Mouse (Mus musculus) myocyte (in vitro differentiated cells): ENCODE measurements around the gene Fgr.

Experiments
- CEBPB ChIP-seq: IDR thresholded peaks from 2 replicates; pipeline ENCODE4 v1.6.1; 2011; ENCODE audit warnings: mild to moderate bottlenecking, moderate library complexity; ENCODE audit not compliant: poor library complexity, insufficient read depth, severe bottlenecking
- E2F4 ChIP-seq: IDR thresholded peaks from one replicate; pipeline ENCODE4 v1.6.1; 2011; ENCODE audit warnings: mild to moderate bottlenecking, control low read depth, moderate library complexity; ENCODE audit not compliant: insufficient read depth
- MAX ChIP-seq: IDR thresholded peaks from one replicate; pipeline ENCODE4 v1.6.1; 2011; ENCODE audit warnings: low read depth, mild to moderate bottlenecking, control low read depth
- MYOD1 ChIP-seq, 3 experiments: IDR thresholded peaks; one replicate each; pipeline ENCODE4 v1.6.1; 2011; ENCODE audit warnings: control low read depth in 2 of 3, low read depth in 2 of 3, mild to moderate bottlenecking in 2 of 3, moderate library complexity in 1 of 3; ENCODE audit not compliant: insufficient read length in 2 of 3, control insufficient read depth in 1 of 3
- MYOG ChIP-seq, 3 experiments: IDR thresholded peaks; one replicate each; pipeline ENCODE4 v1.6.1; 2011; ENCODE audit warnings: control low read depth in 2 of 3, low read depth in 2 of 3, mild to moderate bottlenecking in 2 of 3; ENCODE audit not compliant: insufficient read length in 2 of 3, control insufficient read depth in 1 of 3, insufficient read depth in 1 of 3
- POLR2A ChIP-seq: IDR thresholded peaks from one replicate; pipeline ENCODE4 v1.6.1; 2011; ENCODE audit warnings: low read depth, mild to moderate bottlenecking, control low read depth, moderate library complexity; ENCODE audit not compliant: insufficient read length
- POLR2AphosphoS2 ChIP-seq: IDR thresholded peaks from one replicate; pipeline ENCODE4 v1.6.1; 2011; ENCODE audit warnings: low read depth, control low read depth; ENCODE audit not compliant: insufficient read length
- REST ChIP-seq: IDR thresholded peaks from one replicate; pipeline ENCODE4 v1.6.1; 2011; ENCODE audit warnings: mild to moderate bottlenecking, control low read depth, moderate library complexity; ENCODE audit not compliant: insufficient read depth, insufficient read length
- SRF ChIP-seq: IDR thresholded peaks from one replicate; pipeline ENCODE4 v1.6.1; 2011; ENCODE audit warnings: low read depth; ENCODE audit not compliant: control insufficient read depth, insufficient read length
- TCF12 ChIP-seq: IDR thresholded peaks from one replicate; pipeline ENCODE4 v1.6.1; 2011; ENCODE audit warnings: mild to moderate bottlenecking, control low read depth; ENCODE audit not compliant: poor library complexity, insufficient read depth, severe bottlenecking
- TCF3 ChIP-seq: IDR thresholded peaks from one replicate; pipeline ENCODE4 v1.6.1; 2011; ENCODE audit warnings: low read depth, control low read depth; ENCODE audit not compliant: insufficient read length
- USF1 ChIP-seq: IDR thresholded peaks from one replicate; pipeline ENCODE4 v1.6.1; 2011; ENCODE audit warnings: low read depth, mild to moderate bottlenecking, control low read depth, moderate library complexity

- no peak for TF ChIP-seq MYOG (IDR thresholded peaks at IDR 0.05; ENCODE audit: control insufficient read depth in 1 of 3, insufficient read depth in 1 of 3, insufficient read length in 2 of 3, low read depth in 2 of 3)
- TF ChIP-seq MAX, result no peak
- no peak for TF ChIP-seq E2F4
- no peak for TF ChIP-seq POLR2A
- no peak for TF ChIP-seq SRF
- TF ChIP-seq MYOD1 (IDR thresholded peaks at IDR 0.05; ENCODE audit: control insufficient read depth in 1 of 3, insufficient read length in 2 of 3, low read depth in 2 of 3), result no peak
- TF ChIP-seq POLR2AphosphoS2, result no peak
- no peak for TF ChIP-seq USF1
- no peak for TF ChIP-seq TCF3
- no peak for TF ChIP-seq TCF12
- no peak for TF ChIP-seq REST
- TF ChIP-seq CEBPB, result no peak
Observed at GRCm38 (mm10) chr4:132975791-132976190, 1.9 kb downstream of the Fgr start.
